Mouse (Mus musculus) thymus, postnatal 0 days (tissue): ENCODE results near the gene B230219D22Rik. TPM values are rescaled to one million over a fixed set of nuclear protein-coding genes. Genes with fewer than 3 reads are reported as not detected.
A peak's percentile ranks its signal among the peaks of the same experiment; 100 is the strongest.
"Not testable (repeated sequence)": the region's sequence is repeated elsewhere in the genome, so short reads cannot be mapped to it uniquely, and the experiment has no call there.

Source experiments
- DNase-seq: peaks from one replicate; pipeline ENCODE4 v3.0.0-alpha.2; 2015; ENCODE audit warnings: low spot score
- polyA plus RNA-seq: library from polyadenylated mRNA; unstranded; fragments of >200 nt; fragmentation: Nextera tagmentation; extraction: Ambion mirVana; gene quantifications from 2 replicates; pipeline ENCODE4 v1.2.1, GENCODE M21; 2015

B230219D22Rik gene
- 35.1 and 45.0 TPM in 2 replicates for polyA plus RNA-seq

- DNase-seq: peak; percentile 95
Observed at GRCm38 (mm10) chr13:55692535-55693242, at the start of gene B230219D22Rik. Gene B230219D22Rik, plus strand, starts transcription at chr13:55693124.

- DNase-seq: peak; percentile 62
Observed at GRCm38 (mm10) chr13:55644525-55644924, 48.4 kb upstream of the B230219D22Rik start.

- DNase-seq: no peak
Observed at GRCm38 (mm10) chr13:55650098-55650497, 42.8 kb upstream of the B230219D22Rik start.

GRCm38 (mm10) chr13:55650980-55651379, 41.9 kb upstream of the B230219D22Rik start:
- no peak for DNase-seq

- DNase-seq: peak; percentile 46
Observed at GRCm38 (mm10) chr13:55668550-55668949, 24.4 kb upstream of the B230219D22Rik start.

GRCm38 (mm10) chr13:55672711-55673110, 20.2 kb upstream of the B230219D22Rik start:
- no peak for DNase-seq

GRCm38 (mm10) chr13:55677364-55677763, 15.6 kb upstream of the B230219D22Rik start:
- DNase-seq: no peak

- no peak for DNase-seq
Observed at GRCm38 (mm10) chr13:55682201-55682600, 10.7 kb upstream of the B230219D22Rik start.

- no peak for DNase-seq
Observed at GRCm38 (mm10) chr13:55683581-55683980, 9.3 kb upstream of the B230219D22Rik start.

- no peak for DNase-seq
Observed at GRCm38 (mm10) chr13:55686107-55686633, 6.8 kb upstream of the B230219D22Rik start.

GRCm38 (mm10) chr13:55687927-55688602, 4.9 kb upstream of the B230219D22Rik start:
- DNase-seq: no peak

- DNase-seq: peak; percentile 74
Observed at GRCm38 (mm10) chr13:55693243-55693721, 358 bp downstream of the B230219D22Rik start.

- peak; percentile 38 for DNase-seq
Observed at GRCm38 (mm10) chr13:55694110-55694509, 1.2 kb downstream of the B230219D22Rik start.

GRCm38 (mm10) chr13:55695989-55696388, 3.1 kb downstream of the B230219D22Rik start:
- not testable (repeated sequence) for DNase-seq

- no peak for DNase-seq
Observed at GRCm38 (mm10) chr13:55704301-55704700, 11.4 kb downstream of the B230219D22Rik start.

- DNase-seq: no peak
Observed at GRCm38 (mm10) chr13:55712846-55713245, 19.9 kb downstream of the B230219D22Rik start.

GRCm38 (mm10) chr13:55714501-55715166, 21.7 kb downstream of the B230219D22Rik start, which contains the start of gene Txndc15:
Gene Txndc15, plus strand, starts transcription at chr13:55714650.
- DNase-seq: peak; percentile 87

- DNase-seq: no peak
Observed at GRCm38 (mm10) chr13:55715167-55715512, 22.2 kb downstream of the B230219D22Rik start.

- peak; percentile 67 for DNase-seq
Observed at GRCm38 (mm10) chr13:55715908-55716510, 23.1 kb downstream of the B230219D22Rik start.

- no peak for DNase-seq
Observed at GRCm38 (mm10) chr13:55721516-55721915, 28.6 kb downstream of the B230219D22Rik start.

- DNase-seq: no peak
Observed at GRCm38 (mm10) chr13:55721995-55722394, 29.1 kb downstream of the B230219D22Rik start.
